Mouse (Mus musculus): ENCODE data around the gene Rab5if.

DNA sequence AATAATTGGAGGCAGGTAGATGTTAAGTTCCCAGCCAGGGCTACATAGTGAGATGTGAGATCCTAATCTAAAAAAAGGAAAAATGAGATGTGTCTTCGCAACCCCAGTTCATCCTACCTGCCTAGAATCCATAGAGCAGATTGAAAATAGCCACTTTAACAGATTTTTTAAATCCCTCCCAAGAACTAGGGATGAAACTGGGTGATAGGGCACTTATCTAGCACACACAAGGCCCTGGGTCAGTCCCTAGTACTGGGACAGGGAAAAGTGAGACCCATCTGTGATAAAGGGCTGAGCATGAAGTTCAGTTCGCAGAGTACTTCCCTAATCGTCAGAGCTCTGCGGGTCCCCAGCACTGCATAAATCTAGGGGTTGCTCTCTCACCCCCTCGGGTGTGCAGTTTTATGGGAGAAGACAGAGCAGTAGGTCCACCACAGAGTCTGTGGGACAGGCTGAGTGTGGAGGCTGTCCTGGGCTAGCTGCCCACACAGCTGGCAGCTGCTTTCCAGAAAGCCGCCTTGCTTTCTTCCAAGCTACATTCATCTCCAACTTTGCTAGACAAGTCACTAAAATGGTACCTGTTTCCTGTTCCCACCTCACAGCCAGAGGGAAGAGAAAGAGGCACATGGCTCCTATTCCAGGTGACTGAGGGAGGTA lies 14.3 kb upstream of the Rab5if start:
- TF ChIP-seq CTCF (IDR thresholded peaks at IDR 0.05; ENCODE audit: borderline replicate concordance, extremely low read depth, insufficient read depth, insufficient read length), result no peak
- no peak for TF ChIP-seq POLR2A (IDR thresholded peaks at IDR 0.05; ENCODE audit: borderline replicate concordance, extremely low read depth, insufficient read depth, insufficient read length, poor library complexity, severe bottlenecking)

Measured in brain, embryonic 14.5 days (tissue).